In genomic region chr12:100199891-100200644, GRCm38 (mm10) we compare ENCODE assay signal across 8 mouse cellular contexts. TPM values are rescaled to one million over a fixed set of nuclear protein-coding genes. Genes with fewer than 3 reads are reported as not detected.
DNase-seq lines count a peak whose midpoint lies in the region; ATAC-seq and TF ChIP-seq lines count a peak whose summit lies in the region.

No protein-coding gene starts in this region.

- H3K36me3 ChIP-seq in hindbrain, embryonic 15.5 days = peaks cover 22% of the 10 kb centered on the region
- H3K36me3 ChIP-seq in megakaryocyte, embryonic 14.5 days (replicated peaks; ENCODE audit: low read length) = peaks cover 29% of the 10 kb centered on the region

- no peaks in the 10 kb centered on the region for H3K9me3 ChIP-seq in hindbrain, embryonic 15.5 days
- H3K9me3 ChIP-seq in megakaryocyte, embryonic 14.5 days = no peaks in the 10 kb centered on the region

- intact Hi-C loops in gastrocnemius, adult 2 months (cut with DNase I) = loop anchor here (1.0 to 5.0 kb wide), 6 partner anchors 13 to 322 kb away; partner anchors contain the start of gene Ttc7b
- intact Hi-C loops in left cerebral cortex, postnatal 14 days (cut with DNase I) = loop anchor here (1.0 to 10.0 kb wide), 5 partner anchors 32 to 375 kb away; no protein-coding TSS in a partner anchor

- peak overlapping the region; percentile 100 for H3K9ac ChIP-seq in hindbrain, embryonic 15.5 days

- H3K4me1 ChIP-seq in hindbrain, embryonic 15.5 days (replicated peaks) = peaks cover 32% of the 10 kb centered on the region
- H3K4me1 ChIP-seq in megakaryocyte, embryonic 14.5 days = peaks cover 45% of the 10 kb centered on the region

- ATAC-seq in hindbrain, embryonic 15.5 days (ENCODE audit: low FRiP score, low read depth) = peak; percentile 65

- TF ChIP-seq CTCF in gastrocnemius, adult 2 months (IDR thresholded peaks at IDR 0.05) = no peak

- peak; percentile 45 for DNase-seq in ZHBTc4 (ENCODE audit: low read depth, low spot score)
- DNase-seq in cerebellum, postnatal 14 days = peak; percentile 73 to 79
- peak; percentile 82 for DNase-seq in gastrocnemius, adult 2 months
- peak; percentile 72 to 75 for DNase-seq in left cerebral cortex, postnatal 14 days (ENCODE audit: low spot score in 2 of 2)
- DNase-seq in right cerebral cortex, postnatal 14 days = peak; percentile 73
- DNase-seq in urinary bladder, postnatal 4 days (ENCODE audit: low spot score in 2 of 2) = peak; percentile 64 to 68

- WGBS in hindbrain, embryonic 15.5 days = under 1% methylated on average over 62 of the region's 86 CpGs

- peak overlapping the region; percentile 96 for H3K4me2 ChIP-seq in hindbrain, embryonic 15.5 days

- peak overlapping the region; percentile 99 for H3K27ac ChIP-seq in gastrocnemius, adult 2 months
- peak overlapping the region; percentile 94 for H3K27ac ChIP-seq in hindbrain, embryonic 15.5 days (replicated peaks)

- no peaks in the 10 kb centered on the region for H3K27me3 ChIP-seq in hindbrain, embryonic 15.5 days
- peaks cover 2% of the 10 kb centered on the region for H3K27me3 ChIP-seq in megakaryocyte, embryonic 14.5 days (replicated peaks)

- peak overlapping the region; percentile 95 for H3K4me3 ChIP-seq in gastrocnemius, adult 2 months
- peak overlapping the region; percentile 100 for H3K4me3 ChIP-seq in hindbrain, embryonic 15.5 days
- H3K4me3 ChIP-seq in megakaryocyte, embryonic 14.5 days (replicated peaks) = peak overlapping the region; percentile 94

RNA-seq across cellular contexts. Expression of gene Calm1, which starts 0.8 kb away (rescaled TPM):
- 100 to 1,000 TPM; 513 to 579 TPM for total RNA-seq in gastrocnemius, adult 2 months (2021)
- 2,617 and 2,778 TPM in 2 replicates for polyA plus RNA-seq in hindbrain, embryonic 15.5 days (2015; fragmentation: Nextera tagmentation; extraction: Ambion mirVana)
- total RNA-seq in left cerebral cortex, postnatal 14 days (2021) = 1,000 to 10,000 TPM; 2,240 to 2,371 TPM
- 932 and 1,228 TPM in 2 replicates for polyA plus RNA-seq in megakaryocyte, embryonic 14.5 days (2012; ENCODE audit: insufficient read depth, low replicate concordance)

RNA-seq across cellular contexts. Expression of gene Nrde2, which starts 40.6 kb away (rescaled TPM):
- 1 to 10 TPM; 7.8 to 9.1 TPM for total RNA-seq in gastrocnemius, adult 2 months (2021)
- polyA plus RNA-seq in hindbrain, embryonic 15.5 days (2015; fragmentation: Nextera tagmentation; extraction: Ambion mirVana) = 12.5 and 13.4 TPM in 2 replicates
- total RNA-seq in left cerebral cortex, postnatal 14 days (2021) = 10 to 100 TPM; 15.0 to 15.5 TPM
- 1.5 and 4.5 TPM in 2 replicates for polyA plus RNA-seq in megakaryocyte, embryonic 14.5 days (2012; ENCODE audit: insufficient read depth, low replicate concordance)

Comparison
In these comparisons a context has a peak if more than half of its experiments do, and no peak if none do; other contexts are left out.
1. Peak in every context shown above with its lines: DNase-seq, ATAC-seq, H3K4me3 ChIP-seq and H3K27ac ChIP-seq.